Mouse (Mus musculus) frontal cortex, postnatal 25 days (tissue): ENCODE measurements around the gene Ogfod1.
A peak's percentile ranks its signal among the peaks of the same experiment; 100 is the strongest.

Experiments
- DNase-seq, 2 experiments: peaks; one replicate each; pipeline ENCODE4 v3.0.0; 2022; ENCODE audit warnings: low spot score in 2 of 2

Ogfod1 gene

GRCm38 (mm10) chr8:94068793-94069192, 31.8 kb downstream of the Ogfod1 start:
- no peak for DNase-seq

DNA sequence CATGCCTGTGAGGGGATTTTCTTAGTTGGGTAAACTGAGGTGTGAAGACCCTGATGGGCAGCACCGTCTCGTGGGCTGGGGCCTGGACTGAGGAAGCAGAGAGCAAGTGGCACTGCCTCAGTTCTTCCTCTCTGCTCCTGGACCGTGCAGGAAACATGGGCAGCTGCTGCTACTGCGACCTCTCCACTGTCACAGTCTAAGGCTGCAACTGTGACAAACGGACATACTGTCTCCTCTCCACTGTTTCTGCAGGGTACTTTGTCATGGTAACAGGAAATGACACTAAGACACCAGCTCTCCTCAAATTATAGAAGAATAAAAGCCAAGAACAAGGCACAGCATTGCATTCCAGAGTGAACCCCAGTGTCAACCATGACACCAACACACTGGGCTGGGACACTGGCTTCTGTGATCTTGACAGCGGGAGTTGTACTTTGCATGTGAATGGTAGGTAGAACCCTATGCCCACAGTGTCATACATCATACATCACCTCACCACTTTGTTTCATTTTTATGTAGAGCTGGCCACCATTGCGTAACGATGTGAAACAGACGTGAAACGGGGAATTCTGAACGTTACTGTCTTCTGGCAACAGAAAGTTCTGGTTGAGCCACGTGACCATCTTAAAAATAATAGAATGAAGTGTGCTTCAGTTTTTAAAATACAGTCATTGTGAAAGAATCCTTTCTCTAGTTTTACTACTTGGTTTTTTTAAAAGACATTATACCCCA, 39.6 kb downstream of the Ogfod1 start:
- DNase-seq: no peak

DNA sequence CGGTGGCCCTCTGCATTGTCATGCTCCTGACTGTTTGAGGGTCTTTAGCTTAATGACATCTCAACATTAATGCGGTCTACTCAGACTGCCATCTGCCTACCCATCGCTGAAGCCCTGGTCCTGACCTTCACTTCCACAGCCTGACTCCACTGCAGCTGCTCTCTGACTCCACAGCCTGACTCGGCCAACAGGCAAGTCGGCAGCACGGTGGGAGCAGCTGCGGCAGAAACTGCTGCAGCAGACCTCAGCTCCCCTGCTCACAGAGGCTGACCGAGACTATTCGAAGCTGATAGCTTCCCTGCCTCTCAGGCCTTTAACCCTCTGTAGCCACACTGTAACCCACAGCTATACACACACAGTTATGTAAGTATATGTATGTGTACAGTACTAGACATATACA, 51.0 kb downstream of the Ogfod1 start:
- DNase-seq: no peak

DNA sequence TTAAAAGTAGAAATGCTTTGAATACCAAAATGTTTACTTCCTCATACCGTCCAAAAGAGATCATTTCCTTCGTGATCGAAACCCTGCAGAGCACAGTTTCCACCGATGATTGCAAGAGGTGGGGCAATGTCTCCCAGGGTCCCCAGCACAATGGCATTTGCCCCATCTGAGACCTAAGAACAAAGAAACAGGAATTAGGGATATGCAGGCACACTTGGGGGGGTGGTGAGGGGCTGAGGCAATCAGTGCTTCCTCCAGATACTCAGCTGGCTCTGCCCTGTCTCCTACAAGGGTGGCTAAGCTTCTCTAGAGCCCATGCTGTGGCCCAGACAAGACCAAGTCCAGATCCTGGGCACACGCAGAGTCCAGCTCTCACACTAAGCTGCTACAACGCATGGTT, 52.7 kb downstream of the Ogfod1 start:
- no peak for DNase-seq

GRCm38 (mm10) chr8:94092848-94093247, 55.9 kb downstream of the Ogfod1 start:
- no peak for DNase-seq

GRCm38 (mm10) chr8:94094281-94094680, 57.3 kb downstream of the Ogfod1 start:
- no peak for DNase-seq

DNA sequence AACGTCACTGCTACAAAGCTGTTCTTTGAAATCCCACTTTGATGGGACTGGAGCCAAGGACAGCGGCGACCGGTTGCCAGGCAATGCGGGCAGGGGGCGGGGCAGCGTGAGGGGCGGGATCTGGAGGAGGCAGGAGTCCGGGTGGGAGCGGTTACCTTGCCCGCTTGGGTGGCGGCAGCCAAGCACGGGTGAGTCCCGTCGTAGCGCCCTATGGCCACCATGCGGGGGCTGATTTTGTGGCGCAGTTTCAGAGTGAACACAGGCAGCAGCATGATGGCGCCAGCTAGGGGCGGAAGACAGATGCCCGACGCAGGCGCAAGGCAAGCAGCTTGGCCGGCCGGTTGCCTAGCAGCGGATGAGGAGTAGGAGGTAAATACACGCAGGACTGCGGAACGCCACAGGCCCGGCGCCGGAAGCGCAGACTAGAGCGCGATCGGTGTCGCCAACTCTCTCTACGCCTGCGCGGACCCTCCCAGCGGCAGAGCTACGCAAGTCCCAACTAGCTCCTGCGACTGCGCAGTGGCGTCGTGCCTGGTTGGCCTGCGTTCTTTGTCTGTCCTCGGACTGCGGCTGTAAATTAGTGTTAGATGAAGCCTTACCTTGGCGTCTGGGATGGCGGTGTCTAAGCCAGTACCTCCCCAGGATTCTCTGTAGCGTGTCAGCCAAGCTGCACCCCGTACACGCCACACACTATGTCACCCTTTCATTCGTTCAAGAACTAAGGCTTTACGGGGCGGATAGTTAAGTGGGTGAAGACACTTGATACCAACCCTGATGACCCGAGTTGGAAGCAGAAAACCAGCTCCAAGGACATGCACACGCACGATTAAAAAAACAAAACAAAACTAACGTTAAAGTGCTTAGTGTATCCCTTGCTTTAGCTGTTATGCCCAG, 61.3 kb downstream of the Ogfod1 start, which contains the start of gene Bbs2:
Gene Bbs2 (minus strand): TSS at position 848 of the 894 bp plus-strand sequence.
- DNase-seq: peak; percentile 98

- no peak for DNase-seq
Measured at GRCm38 (mm10) chr8:94098996-94099395, 62.0 kb downstream of the Ogfod1 start.

GRCm38 (mm10) chr8:94104146-94104545, 67.1 kb downstream of the Ogfod1 start:
- peak in 1 of 2 experiments; percentile 22 for DNase-seq

DNA sequence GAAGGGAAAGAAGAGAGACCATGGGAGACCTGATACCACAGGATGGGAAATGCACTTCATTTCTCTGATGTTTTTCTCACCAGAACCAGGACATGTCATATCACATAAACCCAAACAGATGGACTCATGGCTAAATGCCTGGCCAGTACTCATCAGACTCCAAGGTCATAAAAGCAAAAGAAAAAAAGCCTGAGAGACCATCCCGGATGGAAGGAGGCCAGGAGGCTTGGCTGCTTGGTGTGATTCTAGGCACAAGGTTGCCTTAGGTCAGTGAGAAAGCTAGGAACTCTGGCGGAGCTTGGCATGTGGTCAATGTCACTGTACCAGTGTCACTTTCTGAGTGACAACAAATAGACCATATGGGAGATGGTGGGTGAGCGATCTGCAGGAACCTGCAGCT, 70.9 kb downstream of the Ogfod1 start:
- DNase-seq: no peak

DNA sequence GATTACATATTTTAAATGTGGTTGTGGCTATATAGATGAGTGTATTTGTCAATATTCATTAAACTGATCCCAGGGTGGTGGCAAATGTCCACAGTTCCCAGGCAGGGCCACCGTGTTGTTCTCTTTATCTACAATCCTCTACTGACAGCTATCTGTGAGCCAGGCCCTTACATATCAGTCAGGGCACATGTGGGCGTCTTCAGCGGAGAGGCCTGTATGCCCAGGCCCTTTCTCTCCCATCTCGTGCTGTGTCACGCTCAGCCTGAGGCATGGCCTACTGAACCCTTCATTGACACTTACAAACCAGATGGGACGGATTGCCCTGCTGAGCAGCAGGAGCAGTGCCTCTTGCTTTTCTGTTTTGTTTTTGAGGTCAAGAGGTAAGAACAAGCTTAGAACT, 72.4 kb downstream of the Ogfod1 start:
- no peak for DNase-seq

- no peak for DNase-seq
Measured at GRCm38 (mm10) chr8:94109835-94110234, 72.8 kb downstream of the Ogfod1 start.

GRCm38 (mm10) chr8:94110526-94111177, 73.7 kb downstream of the Ogfod1 start:
- no peak for DNase-seq

- no peak for DNase-seq
Measured at GRCm38 (mm10) chr8:94113435-94113834, 76.4 kb downstream of the Ogfod1 start.

DNA sequence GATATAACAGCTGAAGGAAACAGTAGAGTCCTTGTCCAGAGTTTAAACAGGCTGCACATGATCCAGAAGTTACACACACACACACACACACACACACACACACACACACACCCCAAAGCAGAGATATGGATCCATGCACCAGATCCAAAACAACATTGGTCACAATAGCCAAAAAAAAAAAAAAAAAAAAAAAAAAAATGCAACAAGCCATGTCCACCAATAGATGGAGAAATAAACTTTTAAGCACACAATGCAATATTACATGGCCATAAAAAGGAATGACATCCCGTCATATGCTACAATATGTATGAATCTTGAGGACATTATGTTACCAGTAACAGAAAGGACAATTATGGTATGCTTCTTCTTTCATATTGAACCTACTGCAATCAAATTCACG, 77.0 kb downstream of the Ogfod1 start:
- no peak for DNase-seq
